Comparison of ENCODE assay signal across 10 mouse cellular contexts in genomic region chr8:111561824-111562223, GRCm38 (mm10). TPM values are rescaled to one million over a fixed set of nuclear protein-coding genes. Genes with fewer than 3 reads are reported as not detected.
DNase-seq lines count a peak whose midpoint lies in the region; ATAC-seq and TF ChIP-seq lines count a peak whose summit lies in the region.
"Had no signal": no experiment of that assay in that cellular context is flagged by ENCODE, and none has a peak within 500 bp of the region (broad histone marks: within the 10 kb centered on the region; RNA-seq: fewer than 3 reads in every experiment).

No protein-coding gene starts in this region.

- no peaks in the 10 kb centered on the region for H3K9me3 ChIP-seq in stomach, embryonic 16.5 days (replicated peaks; ENCODE audit: control insufficient read depth, low read length)
- H3K9me3 ChIP-seq: limb, embryonic 15.5 days had no signal

- intact Hi-C loops in gastrocnemius, adult 2 months (cut with DNase I), result no loop called here

- H3K4me1 ChIP-seq in stomach, embryonic 16.5 days (ENCODE audit: control insufficient read depth, insufficient read depth, low read length), result peaks cover 15% of the 10 kb centered on the region

- 79% methylated on average over 4 of the region's 4 CpGs for WGBS in stomach, embryonic 16.5 days

- peak overlapping the region; percentile 74 for H3K27ac ChIP-seq in gastrocnemius, adult 2 months
- peak overlapping the region; percentile 51; the same call in 1 of the 2 replicates for H3K27ac ChIP-seq in stomach, embryonic 16.5 days (ENCODE audit: low read length)
- H3K27ac ChIP-seq: limb, embryonic 15.5 days had no signal

- no peak overlapping the region for H3K4me2 ChIP-seq in stomach, embryonic 16.5 days (ENCODE audit: low read depth, low read length)
- H3K4me2 ChIP-seq: limb, embryonic 15.5 days had no signal

- TF ChIP-seq CTCF in gastrocnemius, adult 2 months (IDR thresholded peaks at IDR 0.05), result no peak

- H3K4me3 ChIP-seq in gastrocnemius, adult 2 months, result no peak overlapping the region
- no peak overlapping the region for H3K4me3 ChIP-seq in stomach, embryonic 16.5 days (replicated peaks; ENCODE audit: low read length)
- H3K4me3 ChIP-seq: erythroblast, embryonic 14.5 days; limb, embryonic 15.5 days had no signal

- ATAC-seq in common myeloid progenitor, adult 5-6 weeks (replicated peaks; ENCODE audit: low read depth, poor library complexity, severe bottlenecking), result peak; percentile 73
- peak; percentile 52; the same call in 1 of the 2 replicates for ATAC-seq in stomach, embryonic 16.5 days (ENCODE audit: insufficient read depth, low FRiP score)

- no peak overlapping the region for H3K9ac ChIP-seq in stomach, embryonic 16.5 days (ENCODE audit: low read length)
- H3K9ac ChIP-seq: limb, embryonic 15.5 days had no signal

- no peaks in the 10 kb centered on the region for H3K36me3 ChIP-seq in stomach, embryonic 16.5 days (ENCODE audit: control insufficient read depth, insufficient read depth, low read length)
- H3K36me3 ChIP-seq: limb, embryonic 15.5 days had no signal

- no peaks in the 10 kb centered on the region for H3K27me3 ChIP-seq in stomach, embryonic 16.5 days (ENCODE audit: control insufficient read depth, insufficient read depth, low read length)
- H3K27me3 ChIP-seq: limb, embryonic 15.5 days had no signal

- DNase-seq in gastrocnemius, adult 2 months, result no peak
- no peak for DNase-seq in gastrocnemius, adult 18-20 months (ENCODE audit: low spot score)
- peak; percentile 56 to 64 for DNase-seq in lung, adult 18-20 months
- DNase-seq in layer of hippocampus, adult 9-11 months, result no peak
- DNase-seq in cerebellum, postnatal 36 days, result no peak
- DNase-seq in frontal cortex, postnatal 14 days (ENCODE audit: low spot score in 2 of 2), result no peak

RNA-seq across cellular contexts. Expression of gene Znrf1, which starts 25.9 kb away (rescaled TPM):
- 10 to 100 TPM; 58.6 to 69.8 TPM for total RNA-seq in gastrocnemius, adult 2 months (2021)
- 10 to 100 TPM; 59.5 to 67.8 TPM for total RNA-seq in gastrocnemius, adult 18-20 months (2021)
- 71.0 and 78.3 TPM in 2 replicates for total RNA-seq in common myeloid progenitor, adult 5-6 weeks (2017)
- polyA plus RNA-seq in stomach, embryonic 16.5 days (2015; fragmentation: Nextera tagmentation; extraction: Ambion mirVana), result 9.7 and 14.0 TPM in 2 replicates

RNA-seq across cellular contexts. Expression of gene Wdr59, which starts 39.9 kb away (rescaled TPM):
- 1 to 10 TPM; 7.9 to 8.2 TPM for total RNA-seq in gastrocnemius, adult 2 months (2021)
- total RNA-seq in gastrocnemius, adult 18-20 months (2021), result 1 to 10 TPM; 7.5 to 8.3 TPM
- total RNA-seq in common myeloid progenitor, adult 5-6 weeks (2017), result 5.1 and 7.9 TPM in 2 replicates
- 5.9 and 6.5 TPM in 2 replicates for polyA plus RNA-seq in stomach, embryonic 16.5 days (2015; fragmentation: Nextera tagmentation; extraction: Ambion mirVana)

Comparison
In these comparisons a context has a peak if more than half of its experiments do, and no peak if none do; other contexts are left out.
1. DNase-seq: peak in lung, adult 18-20 months (2 of 2); none in gastrocnemius, adult 2 months (single experiment), gastrocnemius, adult 18-20 months (single experiment), layer of hippocampus, adult 9-11 months (single experiment), cerebellum, postnatal 36 days (0 of 2) and frontal cortex, postnatal 14 days (0 of 2).